Mouse (Mus musculus): ENCODE results near the gene Mtss1l.

Mtss1l gene

DNA sequence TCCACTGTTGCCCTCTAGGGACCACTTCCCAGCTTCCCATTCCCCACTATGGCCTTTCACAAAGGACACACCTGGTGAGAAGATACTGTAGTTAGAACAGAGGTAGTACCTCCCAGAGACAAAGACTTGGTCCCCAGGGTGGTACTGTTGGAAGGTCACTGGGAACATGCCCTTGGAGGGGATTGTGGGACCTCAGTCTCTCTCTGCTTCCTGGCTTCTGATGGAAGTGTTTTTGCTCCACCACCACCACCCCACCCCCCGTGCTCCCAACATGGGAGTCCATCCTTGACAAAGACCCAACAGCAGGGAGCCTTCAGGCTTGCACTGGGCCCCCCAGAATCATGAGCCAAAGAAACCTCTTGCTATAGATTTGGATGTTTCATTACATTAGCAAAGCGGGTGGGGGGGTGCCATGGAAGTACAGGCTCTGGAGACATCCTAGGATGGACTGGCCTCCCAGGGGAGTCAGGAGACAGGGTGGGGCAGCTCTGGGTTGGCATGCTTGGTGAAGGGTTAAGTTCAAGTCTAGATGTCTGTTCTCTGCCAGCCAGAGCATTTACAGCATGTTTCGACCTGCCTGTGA lies 14.9 kb upstream of the Mtss1l start:
- no peak for DNase-seq (ENCODE audit: low spot score)

- DNase-seq (ENCODE audit: low spot score), result no peak
Observed at GRCm38 (mm10) chr8:110708429-110708828, 12.8 kb upstream of the Mtss1l start.

- no peak for DNase-seq (ENCODE audit: low spot score)
Observed at GRCm38 (mm10) chr8:110710593-110710992, 10.7 kb upstream of the Mtss1l start.

DNA sequence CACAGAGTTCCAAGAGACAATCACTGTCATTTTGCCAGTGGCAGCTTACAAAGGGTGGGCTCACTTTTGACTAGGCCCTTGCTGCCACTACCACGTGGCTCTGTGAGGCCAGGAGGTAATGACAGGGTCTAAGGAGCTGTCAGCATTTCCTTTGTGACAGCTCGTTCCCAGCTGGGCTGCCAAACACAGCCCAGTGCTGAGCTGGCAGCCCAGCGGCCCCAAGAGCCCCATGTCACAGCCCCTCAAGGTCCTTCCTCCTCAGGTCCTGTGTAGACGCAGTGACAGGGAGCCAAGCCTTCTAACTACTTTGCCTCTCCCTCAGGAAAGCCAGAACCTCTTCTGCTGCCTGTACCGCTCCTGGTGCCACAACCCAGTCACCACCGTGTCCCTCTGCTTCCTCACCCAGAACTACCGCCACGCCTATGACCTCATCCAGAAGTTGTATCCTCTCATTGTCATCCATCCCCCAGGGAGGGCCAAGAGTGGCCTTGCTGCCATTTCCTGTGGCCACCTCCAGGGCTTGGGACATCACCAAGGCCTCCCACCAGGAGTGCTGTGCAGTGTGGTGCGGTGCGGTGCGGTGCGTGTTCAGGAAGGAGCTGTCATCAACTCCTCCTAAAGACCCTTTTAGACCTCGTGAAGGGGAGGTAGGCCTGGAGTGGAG lies 9.9 kb upstream of the Mtss1l start:
- no peak for DNase-seq (ENCODE audit: low spot score)

DNA sequence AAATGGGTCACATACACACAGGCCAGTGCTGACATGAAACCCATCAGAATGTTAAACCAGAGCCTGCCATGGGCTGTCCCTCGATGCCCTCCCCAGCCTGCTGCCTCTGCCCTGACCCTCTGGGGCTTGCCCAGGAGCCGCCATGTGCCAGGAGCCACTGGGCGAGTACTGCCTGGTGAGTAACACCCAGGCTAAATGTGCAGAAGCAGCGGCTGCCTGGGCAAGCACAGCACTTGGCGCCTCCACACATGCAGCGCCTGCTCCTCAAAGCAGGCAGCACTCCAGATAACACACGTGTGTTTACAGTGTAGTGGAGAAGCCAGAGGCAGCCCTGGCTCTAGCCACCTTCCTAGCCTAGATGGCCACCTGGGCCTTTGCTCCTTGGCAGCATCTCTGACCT lies 8.2 kb upstream of the Mtss1l start:
- no peak for DNase-seq (ENCODE audit: low spot score)

DNA sequence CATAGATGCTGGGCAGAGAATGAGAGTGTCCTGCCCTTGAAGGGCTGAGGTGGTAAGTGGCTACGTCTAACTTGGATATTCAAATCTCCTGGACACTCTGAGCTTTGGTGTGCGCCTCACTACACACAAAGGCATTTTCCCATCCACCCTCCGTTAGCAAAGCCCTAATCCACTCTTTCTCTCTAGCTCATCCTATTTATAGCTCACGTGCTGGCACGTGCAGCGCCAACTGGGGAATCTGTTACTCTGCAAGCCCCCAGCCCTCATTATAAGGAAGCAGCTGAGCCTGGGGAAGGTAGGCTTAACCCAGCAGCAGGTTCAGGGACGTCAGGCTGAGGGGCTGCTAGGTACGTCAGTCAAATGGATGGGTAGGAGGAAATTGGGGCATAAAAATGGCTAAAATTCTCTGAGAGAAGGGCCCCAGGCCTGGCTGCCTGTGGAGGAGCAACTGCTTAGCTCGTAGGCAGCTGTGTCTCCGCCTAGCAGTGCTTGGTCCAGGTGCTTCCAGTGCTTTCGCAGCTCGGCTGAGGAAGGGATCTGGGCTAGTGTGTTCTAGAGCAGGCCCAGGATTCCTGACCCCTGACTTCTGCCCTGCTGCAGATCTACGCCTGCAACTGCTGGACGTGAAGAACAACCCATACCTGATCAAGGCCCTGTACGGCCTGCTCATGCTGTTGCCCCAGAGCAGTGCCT lies 6.3 kb upstream of the Mtss1l start:
- DNase-seq (ENCODE audit: low spot score), result no peak

- DNase-seq (ENCODE audit: low spot score), result no peak
Observed at GRCm38 (mm10) chr8:110716075-110716474, 5.2 kb upstream of the Mtss1l start.

- no peak for DNase-seq (ENCODE audit: low spot score)
Observed at GRCm38 (mm10) chr8:110717131-110717530, 4.1 kb upstream of the Mtss1l start.

GRCm38 (mm10) chr8:110718209-110718968 lies 2.9 kb upstream of the Mtss1l start:
- no peak for DNase-seq (ENCODE audit: low spot score)

DNA sequence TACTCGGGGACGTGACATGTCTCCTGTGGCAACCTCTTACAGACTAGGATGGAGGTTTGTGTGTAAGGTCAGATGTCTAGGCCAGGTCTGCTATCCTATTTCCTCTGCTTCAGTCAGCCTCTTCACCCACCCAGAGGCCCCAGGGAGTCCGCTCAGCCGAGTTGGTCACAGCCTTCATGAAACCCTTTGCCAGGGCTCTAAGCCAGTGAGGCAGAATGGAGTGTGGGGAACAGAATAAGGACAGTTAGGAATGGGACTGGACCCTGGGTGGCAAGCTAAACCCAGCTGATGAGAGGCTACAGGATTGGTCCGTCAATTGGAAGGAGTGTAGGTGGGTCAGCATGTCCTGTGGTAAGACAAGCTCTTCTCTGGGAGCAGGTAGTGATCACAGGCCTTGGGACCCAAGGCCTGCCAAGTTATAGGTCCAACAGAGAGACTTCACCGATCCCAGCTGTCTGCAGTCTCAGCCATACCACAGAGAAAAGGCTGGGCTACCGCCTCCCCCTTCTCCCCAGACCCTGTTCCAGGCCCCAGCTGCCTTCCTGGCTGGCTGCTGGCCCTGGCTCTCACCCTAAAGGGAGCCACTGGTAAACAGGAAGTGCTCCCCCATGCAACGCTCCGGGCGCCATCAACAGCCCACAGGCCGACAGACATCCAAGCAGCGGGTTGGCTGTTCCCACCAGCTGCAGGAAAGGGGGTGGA lies 2.2 kb upstream of the Mtss1l start:
- peak; percentile 46 for DNase-seq (ENCODE audit: low spot score)

DNA sequence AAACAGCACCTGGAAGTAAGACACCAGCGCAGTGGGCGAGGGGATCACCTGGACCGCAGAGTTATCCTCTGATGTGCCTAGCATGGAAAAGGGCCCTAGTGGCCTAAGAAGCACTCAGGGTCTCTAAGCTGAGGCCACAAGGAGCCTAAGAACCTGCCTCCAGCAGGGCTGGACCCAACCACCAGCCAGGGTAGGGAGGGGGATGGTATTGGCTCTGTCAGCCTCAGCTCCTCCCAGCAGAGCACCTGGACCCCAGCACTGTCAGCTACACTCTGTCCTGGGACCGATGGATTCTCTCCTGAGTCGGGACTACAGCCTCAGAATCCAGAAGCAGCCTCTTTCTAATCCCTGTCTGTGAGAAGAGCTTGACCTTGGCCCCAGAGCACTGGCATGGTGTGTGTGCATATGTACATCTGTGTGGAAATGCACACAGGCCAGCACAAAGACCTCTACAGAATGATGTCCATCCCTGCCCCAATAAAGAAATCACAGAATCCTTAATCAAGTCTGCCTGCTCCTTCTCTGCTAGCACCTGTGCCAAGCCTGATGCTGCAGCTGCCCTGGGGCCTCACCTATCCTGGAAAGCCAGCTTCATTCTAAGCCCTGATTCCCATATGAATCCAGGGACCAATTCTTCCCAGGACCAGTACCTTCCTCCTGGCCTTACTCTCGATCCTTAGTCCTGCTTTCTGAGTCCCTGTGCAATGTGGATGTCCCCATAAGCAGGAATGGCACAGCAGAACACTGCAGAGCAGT lies 1.2 kb upstream of the Mtss1l start:
- no peak for DNase-seq (ENCODE audit: low spot score)

GRCm38 (mm10) chr8:110721606-110722413 lies 534 bp downstream of the Mtss1l start:
- DNase-seq (ENCODE audit: low spot score), result peak; percentile 34

DNA sequence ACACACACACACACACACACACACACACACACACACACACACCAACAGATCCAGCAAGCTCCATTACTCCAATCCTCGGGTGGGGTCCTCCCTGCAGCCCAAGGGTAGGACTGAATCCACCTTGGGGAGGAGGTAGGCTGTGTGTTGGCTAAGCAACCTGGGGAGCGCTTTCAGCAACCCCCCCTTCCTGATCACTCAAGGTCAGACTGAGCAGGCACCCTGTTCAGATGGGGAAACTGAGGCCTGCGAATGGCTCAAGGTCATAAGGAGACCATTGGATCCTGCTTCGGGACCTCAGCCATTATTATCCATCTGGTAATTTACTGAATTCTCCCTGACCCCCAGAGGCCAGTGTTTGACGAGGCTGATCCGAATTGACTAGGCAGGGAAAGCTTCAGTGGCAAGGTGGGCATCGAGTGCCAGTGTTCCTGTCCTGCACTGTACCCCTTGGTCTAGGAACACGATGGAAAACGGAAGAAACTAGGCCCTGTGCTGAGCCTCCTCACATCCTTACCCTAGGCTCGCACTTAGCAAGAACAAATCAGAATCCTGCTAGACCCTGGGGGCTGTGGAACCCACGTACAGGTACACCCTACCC lies 1.2 kb downstream of the Mtss1l start:
- DNase-seq (ENCODE audit: low spot score), result no peak

DNA sequence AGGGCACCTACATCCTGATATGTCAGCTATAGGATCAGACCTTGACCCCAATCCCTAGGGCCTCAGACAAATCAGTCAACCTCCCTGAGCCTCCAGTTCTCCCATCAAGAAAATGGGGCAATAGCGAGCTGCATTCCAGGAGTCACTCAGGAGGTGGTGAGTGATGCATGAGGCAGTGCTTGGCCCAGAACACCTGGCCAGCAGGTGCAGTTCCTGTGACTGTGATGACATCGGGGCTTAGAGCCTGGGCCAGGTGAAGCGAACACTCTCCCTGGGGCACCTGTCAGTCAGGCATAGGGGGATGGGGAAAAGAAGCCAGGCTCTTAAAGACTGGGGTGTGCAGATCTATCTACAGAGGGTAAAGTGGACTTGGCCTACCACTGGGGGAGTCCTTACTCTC lies 3.2 kb downstream of the Mtss1l start:
- no peak for DNase-seq (ENCODE audit: low spot score)

- no peak for DNase-seq (ENCODE audit: low spot score)
Observed at GRCm38 (mm10) chr8:110725084-110725838, 4.0 kb downstream of the Mtss1l start.

DNA sequence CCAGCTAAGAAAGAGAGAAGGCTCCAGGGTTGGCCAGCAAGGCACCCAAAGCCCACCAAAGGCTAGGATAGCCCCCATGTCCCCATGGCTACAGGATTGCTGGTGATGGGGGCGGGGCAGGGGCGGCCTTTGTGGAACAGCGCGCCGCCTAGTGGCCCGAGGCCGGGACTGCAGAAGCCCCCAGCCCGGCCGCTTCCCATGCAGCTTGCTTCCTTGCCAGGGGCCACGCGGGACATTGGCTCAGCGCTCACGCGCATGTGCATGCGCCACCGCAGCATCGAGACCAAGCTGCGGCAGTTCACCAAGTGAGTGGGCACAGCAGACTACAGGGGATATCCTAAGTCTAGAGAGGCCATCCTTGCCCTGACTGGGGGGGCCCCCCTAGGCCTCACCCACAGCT lies 5.6 kb downstream of the Mtss1l start:
- peak; percentile 57 for DNase-seq (ENCODE audit: low spot score)

DNA sequence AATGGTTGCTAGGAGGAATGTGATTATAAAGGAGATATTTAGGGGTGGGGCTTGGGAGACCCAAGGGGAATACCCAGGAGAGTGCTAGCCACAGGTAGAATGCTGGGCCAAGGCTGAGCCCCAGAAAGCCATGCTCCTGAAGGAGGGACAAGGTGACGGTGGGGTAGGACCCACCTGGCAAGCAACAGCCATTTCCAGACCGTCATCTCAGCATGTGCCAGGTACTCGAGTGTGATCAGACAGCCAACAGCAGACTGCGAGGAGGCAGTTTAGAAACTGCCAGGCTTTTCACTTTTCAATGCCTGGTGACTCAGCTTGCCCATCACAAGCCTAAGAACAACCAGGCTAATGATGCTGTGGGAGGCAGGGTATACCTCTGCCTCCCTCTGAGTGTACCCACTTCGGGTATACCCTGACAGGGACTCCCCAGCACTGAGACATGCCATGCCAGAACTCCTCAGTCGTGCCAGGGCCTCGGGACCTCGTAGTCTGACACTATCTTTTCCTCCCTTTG lies 10.1 kb downstream of the Mtss1l start:
- DNase-seq (ENCODE audit: low spot score), result no peak

- DNase-seq (ENCODE audit: low spot score), result no peak
Observed at GRCm38 (mm10) chr8:110733036-110733435, 11.8 kb downstream of the Mtss1l start.

DNA sequence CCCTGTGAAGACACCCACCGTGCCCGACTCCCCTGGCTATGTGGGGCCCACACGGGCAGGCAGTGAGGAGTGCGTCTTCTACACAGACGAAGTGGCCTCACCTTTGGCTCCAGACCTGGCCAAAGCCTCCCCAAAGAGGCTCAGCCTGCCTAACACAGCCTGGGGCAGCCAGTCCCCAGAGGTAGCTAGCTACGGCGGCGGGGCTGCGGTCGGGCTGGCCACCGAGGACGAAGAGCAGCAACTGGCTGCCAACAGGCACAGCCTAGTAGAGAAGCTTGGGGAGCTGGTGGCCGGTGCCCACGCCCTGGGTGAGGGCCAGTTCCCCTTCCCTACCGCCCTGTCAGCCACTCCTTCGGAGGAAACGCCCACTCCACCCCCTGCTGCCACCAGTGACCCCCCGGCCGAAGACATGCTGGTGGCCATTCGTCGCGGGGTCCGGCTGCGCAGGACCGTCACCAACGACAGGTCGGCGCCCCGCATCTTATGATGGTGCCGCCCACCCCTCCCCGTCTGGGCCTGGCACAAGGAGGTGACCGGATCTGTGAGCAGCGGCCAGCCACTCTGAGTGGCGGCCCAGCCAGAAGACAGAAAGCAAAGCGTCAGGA lies 17.4 kb downstream of the Mtss1l start:
- DNase-seq (ENCODE audit: low spot score), result no peak

All from ovary, postnatal 14 days (tissue).